Mouse (Mus musculus): Measurements from ENCODE around the gene Itgal.
"Not testable (repeated sequence)": the region's sequence is repeated elsewhere in the genome, so short reads cannot be mapped to it uniquely, and the experiment has no call there.

Itgal gene

DNA sequence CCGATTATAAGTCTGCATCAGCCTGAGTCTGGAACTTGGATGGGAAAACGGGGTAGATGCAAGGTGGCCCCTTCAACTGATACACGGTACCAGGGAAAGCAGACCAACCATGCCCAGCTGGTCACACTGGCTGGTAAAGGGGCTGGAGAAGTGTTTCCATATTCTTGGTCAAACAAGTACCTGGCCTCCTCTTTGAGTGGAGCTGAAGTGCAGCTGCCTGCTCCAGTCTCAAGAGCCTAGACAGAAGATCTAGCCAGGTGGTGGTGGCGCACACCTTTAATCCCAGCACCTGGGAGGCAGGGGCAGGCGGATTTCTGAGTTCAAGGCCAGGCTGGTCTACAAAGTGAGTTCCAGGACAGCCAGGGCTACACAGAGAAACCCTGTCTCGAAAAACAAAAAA, 45.8 kb downstream of the Itgal start:
- in situ Hi-C loops (cut with MboI, MseI) = not testable (repeated sequence)

DNA sequence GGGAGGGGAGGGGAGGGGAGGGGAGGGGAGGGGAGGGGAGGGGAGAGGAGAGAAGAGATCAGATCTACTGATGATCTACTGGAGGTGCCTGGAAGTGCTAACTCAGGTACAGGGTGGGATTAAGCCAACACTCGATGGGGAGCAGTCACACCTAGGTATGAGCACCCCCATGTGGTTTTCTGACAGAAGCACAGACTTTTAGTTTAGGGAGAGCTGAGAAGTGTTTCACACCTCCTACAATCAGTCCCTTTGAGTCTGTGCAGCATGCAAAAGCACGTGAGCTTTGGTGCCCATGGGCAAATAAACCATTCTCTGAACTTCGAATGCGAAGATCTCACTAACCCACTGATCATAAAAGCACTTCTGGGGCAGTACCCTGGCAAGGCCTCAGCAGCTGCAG, 46.3 kb downstream of the Itgal start:
- in situ Hi-C loops (cut with MboI, MseI) = no loop called here

- in situ Hi-C loops (cut with MboI, MseI) = no loop called here
Observed at GRCm38 (mm10) chr7:127342888-127343287, 46.8 kb downstream of the Itgal start.

DNA sequence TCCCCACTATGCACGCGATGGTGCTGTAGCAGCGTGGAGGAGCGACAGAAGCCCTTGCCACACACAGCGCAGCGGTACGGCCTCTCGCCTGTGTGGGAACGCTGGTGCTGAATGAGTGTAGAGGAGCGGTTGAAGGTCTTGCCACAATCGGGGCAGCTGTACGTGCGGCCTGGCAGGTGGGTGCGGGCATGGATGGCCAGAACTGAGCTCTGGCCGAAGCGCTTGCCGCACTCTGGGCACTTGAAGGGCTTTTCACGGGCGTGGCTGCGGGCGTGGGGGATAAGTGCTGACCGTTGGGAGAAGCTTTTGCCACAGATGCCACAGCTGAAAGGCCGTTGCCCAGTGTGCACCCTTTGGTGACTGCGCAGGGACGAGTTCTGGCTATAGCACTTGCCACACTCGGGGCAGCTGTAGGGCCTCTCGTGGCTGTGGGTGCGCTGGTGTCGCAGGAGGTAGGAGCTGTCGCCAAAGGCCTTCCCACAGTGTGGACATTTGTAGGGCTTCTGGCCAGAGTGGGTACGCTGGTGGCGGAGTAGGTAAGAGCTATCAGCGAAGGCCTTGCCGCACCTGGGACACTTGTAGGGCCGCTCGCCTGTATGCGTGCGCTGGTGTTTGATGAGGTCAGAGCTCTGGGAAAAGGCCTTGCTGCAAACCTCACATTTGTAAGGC, 47.4 kb downstream of the Itgal start:
- in situ Hi-C loops (cut with MboI, MseI) = no loop called here

GRCm38 (mm10) chr7:127344371-127344770, 48.3 kb downstream of the Itgal start:
- in situ Hi-C loops (cut with MboI, MseI) = no loop called here

GRCm38 (mm10) chr7:127345092-127345491, 49.0 kb downstream of the Itgal start:
- in situ Hi-C loops (cut with MboI, MseI) = no loop called here

DNA sequence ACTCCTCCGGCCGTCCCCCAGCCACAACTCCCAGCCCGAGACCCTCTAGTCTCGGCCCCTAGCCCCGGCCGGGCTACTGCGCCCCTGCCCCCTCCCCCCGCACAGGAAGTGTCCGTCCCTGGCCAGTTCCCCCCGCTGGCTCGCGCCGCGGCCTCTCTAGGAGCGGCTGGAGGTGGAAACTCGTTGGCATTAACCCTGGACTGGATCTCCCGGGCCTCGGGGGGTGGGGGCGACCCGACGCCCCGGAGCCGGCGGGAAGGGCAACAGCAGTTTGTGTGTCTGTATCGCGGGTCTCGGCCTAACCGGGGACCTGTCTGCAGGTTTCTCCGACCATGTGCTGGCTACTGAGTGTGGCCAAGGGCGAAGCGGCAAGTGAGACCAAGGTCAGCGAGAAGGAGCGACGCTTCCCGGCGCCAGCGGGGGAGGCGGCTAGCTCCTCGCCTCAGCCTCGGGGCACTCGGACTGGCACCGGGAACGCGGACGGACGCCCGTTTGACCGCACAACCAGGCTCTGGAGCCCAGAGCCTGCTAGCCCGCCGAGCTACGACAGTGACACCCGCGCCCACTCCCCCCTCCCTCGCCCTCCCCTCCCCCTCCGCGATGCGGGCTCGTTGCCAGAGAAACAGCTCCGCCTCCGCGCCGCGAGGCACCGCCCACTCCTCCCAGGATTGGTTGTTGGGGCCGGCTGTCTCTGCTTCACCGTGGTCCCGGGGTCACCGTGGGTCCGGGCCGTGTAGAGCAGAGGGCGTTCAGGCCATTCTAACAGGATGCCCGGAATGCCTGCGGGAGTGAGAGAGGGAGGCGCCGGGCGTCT, 49.7 kb downstream of the Itgal start, which contains the start of gene Zfp768:
Gene Zfp768 (minus strand): TSS at position 78 of the 814 bp plus-strand sequence.
- in situ Hi-C loops (cut with MboI, MseI) = no loop called here

GRCm38 (mm10) chr7:127346676-127347075, 50.6 kb downstream of the Itgal start:
- in situ Hi-C loops (cut with MboI, MseI) = no loop called here

DNA sequence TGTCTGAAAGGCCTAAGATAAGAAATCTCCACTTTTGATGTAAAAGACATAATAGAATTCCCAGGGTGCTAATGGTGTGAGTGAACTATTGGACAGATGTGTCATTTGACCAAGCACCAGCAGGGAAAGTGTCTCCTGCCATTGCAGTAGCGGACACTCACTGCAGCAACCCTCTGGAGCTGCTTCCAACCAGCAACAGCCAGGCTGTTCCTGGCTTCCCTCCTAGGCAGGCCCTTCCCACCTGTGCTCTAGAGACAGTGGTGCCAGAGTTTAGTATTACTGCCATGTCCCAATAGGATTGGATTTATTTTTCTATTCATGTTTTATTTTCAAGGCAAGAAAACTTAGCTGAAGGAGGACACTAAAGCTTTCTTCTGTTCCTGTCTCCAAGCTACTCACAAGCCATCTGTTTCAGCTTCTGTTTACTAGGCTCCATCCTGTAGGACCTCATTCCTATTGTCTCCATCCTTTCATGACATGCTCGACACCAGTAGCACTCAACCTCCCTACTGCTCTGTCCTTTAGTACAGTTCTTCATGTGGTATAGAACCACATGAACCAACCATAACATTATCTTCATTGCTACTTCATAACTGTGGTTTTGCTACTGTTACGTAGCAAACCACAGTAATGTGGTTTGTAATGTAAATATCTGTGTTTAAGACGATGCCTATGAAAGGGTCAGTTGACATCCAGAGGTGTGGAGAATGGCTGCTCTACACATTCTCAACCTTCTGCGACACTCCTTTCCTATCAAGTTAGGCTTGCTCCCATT, 55.4 kb downstream of the Itgal start:
- in situ Hi-C loops (cut with MboI, MseI) = no loop called here

DNA sequence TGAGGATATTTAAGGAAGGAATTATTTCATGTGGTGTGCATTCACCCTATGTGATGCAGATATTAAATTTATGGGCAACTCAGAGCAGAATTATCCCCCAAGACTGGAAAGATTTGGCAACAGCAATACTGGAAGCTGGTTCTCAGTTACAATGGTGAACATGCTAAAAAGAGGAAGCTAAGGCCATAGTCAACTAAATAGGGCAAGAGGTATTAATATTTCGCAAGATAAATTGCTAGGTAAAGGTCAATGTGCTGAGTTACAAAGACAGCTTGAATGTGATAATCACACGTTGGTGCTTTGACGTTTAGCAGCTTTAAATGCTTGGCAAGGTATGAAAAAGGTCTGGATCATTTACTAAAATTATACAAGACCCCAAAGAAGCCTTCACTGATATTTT, 59.7 kb downstream of the Itgal start:
- in situ Hi-C loops (cut with MboI, MseI) = no loop called here

DNA sequence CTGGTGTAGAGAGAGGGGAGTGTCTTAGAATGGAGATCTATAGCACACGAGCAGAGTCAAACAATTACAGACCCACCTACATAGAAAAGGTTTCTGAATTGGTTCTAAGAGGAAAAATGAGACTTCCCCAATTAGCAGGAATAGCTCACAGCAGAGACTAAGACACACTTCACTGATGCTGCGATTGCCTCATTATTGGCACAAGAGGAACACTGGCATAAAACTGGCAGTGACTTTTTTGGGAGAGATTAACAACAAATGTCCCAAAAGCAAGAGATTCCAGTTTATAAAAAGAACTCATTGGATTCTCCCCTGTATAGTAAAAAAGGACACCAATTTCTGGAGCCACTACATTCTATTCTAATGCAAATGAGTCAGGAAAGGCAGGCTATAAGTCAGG, 61.8 kb downstream of the Itgal start:
- in situ Hi-C loops (cut with MboI, MseI) = no loop called here

DNA sequence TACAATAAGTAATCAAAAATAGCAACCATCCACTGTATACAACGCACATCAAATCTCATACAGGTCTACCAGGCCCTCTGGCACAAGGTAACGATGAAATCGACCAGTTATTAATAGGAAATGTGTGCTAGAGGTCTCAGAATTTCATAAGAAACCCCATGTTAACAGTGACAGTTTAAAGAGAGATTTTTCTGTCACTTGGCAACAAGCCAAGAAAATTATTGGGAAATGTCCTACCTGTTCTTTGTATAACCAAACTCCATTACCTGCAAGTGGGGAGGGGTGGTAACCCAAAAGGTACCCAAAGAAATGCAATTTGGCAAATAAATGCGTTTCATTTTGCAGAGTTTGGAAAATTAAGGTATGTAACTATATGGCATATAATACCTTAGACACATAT, 62.4 kb downstream of the Itgal start:
- in situ Hi-C loops (cut with MboI, MseI) = no loop called here

GRCm38 (mm10) chr7:127360265-127360664, 64.2 kb downstream of the Itgal start:
- in situ Hi-C loops (cut with MboI, MseI) = loop anchor here (5.0 kb wide), 2 partner anchors 57 to 137 kb away; no protein-coding TSS in a partner anchor

DNA sequence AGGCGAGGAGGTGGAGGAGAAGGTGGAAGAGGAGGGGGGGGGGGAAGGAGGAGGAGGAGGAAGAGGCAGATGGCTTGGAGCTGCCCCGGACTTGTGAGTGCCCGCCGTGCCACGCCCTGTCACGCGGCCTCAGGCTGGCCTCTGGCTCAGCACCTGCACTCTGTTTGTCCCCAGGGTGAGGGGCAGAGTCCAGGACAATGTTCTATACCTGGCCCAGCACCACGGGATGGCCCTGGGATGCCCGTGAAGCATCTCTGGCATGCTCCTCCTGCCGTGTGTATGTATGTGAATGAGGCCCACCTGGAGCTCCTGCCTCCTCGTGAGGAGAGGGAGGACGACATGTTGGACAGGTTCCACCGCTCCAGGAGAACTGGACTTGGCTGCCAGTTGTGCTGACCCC, 65.4 kb downstream of the Itgal start:
- in situ Hi-C loops (cut with MboI, MseI) = loop anchor here (5.0 kb wide), 2 partner anchors 56 to 136 kb away; no protein-coding TSS in a partner anchor

GRCm38 (mm10) chr7:127362418-127362817, 66.4 kb downstream of the Itgal start:
- in situ Hi-C loops (cut with MboI, MseI) = loop anchor here (5.0 kb wide), 2 partner anchors 55 to 135 kb away; no protein-coding TSS in a partner anchor

- in situ Hi-C loops (cut with MboI, MseI) = loop anchor here (5.0 kb wide), 2 partner anchors 54 to 134 kb away; no protein-coding TSS in a partner anchor
Observed at GRCm38 (mm10) chr7:127363475-127363921, 67.4 kb downstream of the Itgal start.

DNA sequence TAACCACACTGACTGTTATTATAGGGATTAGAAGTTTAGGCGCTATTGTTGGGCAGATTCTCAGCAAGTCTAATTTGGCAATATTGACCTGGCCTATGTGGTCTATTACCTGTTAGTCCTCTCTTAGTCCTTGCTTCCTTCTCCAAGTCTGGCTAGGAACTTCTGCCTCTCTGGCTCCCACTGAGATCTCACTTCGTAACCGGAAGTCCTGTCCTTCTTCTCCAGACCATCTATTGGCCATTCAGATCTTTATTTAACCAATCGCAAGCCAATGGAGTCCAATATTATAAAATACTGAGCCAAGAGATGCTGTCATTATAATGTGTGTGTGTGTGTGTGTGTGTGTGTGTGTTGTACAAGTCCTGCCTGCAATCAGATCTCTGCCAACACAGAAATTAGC, 68.1 kb downstream of the Itgal start:
- in situ Hi-C loops (cut with MboI, MseI) = loop anchor here (5.0 kb wide), 2 partner anchors 53 to 133 kb away; no protein-coding TSS in a partner anchor

- in situ Hi-C loops (cut with MboI, MseI) = no loop called here
Observed at GRCm38 (mm10) chr7:127366249-127366648, 70.2 kb downstream of the Itgal start.

DNA sequence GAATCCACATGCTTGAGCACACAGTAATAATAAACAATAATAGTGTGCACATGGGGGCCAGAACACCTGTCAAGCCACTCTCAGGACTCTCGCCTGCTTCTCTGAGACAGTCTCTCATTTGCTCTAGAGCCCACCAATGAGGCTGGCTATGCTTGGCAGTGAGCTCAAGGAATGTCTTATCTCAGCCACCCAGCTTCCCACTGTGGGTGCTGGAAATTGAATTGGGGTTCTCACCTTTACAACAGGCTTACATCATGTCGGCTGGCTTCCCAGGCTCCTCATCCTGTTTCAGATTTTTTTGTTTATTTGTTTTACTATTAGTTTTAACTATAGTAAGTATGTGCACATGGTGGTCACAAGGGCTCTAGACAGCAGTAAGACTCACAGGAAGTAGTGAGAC, 75.2 kb downstream of the Itgal start:
- in situ Hi-C loops (cut with MboI, MseI) = no loop called here

DNA sequence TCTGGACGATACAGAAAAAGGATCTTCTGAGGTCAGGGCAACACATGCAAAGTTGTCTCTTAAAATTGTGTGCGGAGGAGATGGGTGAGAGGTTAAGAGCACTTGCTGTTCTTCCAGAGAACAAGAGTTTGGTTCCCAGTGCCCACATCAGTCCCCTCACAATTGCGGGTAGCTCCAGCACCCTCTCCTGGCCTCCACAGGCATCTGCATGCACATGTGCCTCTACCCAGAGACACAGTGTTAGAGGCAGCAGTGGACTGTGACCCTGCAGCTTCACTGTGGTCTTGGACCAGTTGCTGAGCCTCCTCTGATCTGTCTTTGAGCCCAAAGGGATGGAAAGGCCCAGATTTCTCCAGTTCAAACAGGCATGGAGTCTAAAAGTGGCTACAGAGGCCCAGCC, 75.8 kb downstream of the Itgal start:
- in situ Hi-C loops (cut with MboI, MseI) = not testable (repeated sequence)

GRCm38 (mm10) chr7:127375271-127376245, 79.5 kb downstream of the Itgal start, which contains the start of gene Zfp747:
TSS of gene Zfp747 (minus strand) at chr7:127376050.
- in situ Hi-C loops (cut with MboI, MseI) = not testable (repeated sequence)
